Mouse (Mus musculus) CD4-positive, CD25-positive, alpha-beta regulatory T cell, adult 4 months (primary cell): ENCODE measurements around the gene Aip. TPM values are rescaled to one million over a fixed set of nuclear protein-coding genes. Genes with fewer than 3 reads are reported as not detected.

Experiments used
- polyA plus RNA-seq, 2 experiments: library from polyadenylated mRNA; unstranded; fragments of 100-300 nt; shearing (Covaris generic); gene quantifications; one replicate each; pipeline ENCODE4 v1.2.1; 2017

Aip gene
- polyA plus RNA-seq, 2 experiments from 2014 or later, result 179 to 208 TPM

Other genes starting within 250 kb of the Aip start
- 100 to 1,000 TPM in 1 of 2 experiments, 10 to 100 TPM in 1; 51.3 to 100 TPM for gene Tcirg1, start 218.7 kb downstream of the Aip start, polyA plus RNA-seq
- 100 to 1,000 TPM; 219 to 234 TPM for gene Ndufs8, start 213.1 kb downstream of the Aip start, polyA plus RNA-seq
- under 1 TPM in 1 of 2 experiments, not detected in 1; 0.85 TPM for gene Aldh3b1, start 196.1 kb downstream of the Aip start, polyA plus RNA-seq
- 10 to 100 TPM; 20.8 to 54.2 TPM for gene Unc93b1, start 190.7 kb downstream of the Aip start, polyA plus RNA-seq
- gene Aldh3b3, start 167.2 kb downstream of the Aip start, polyA plus RNA-seq, result not detected
- gene Aldh3b2, start 153.5 kb downstream of the Aip start, polyA plus RNA-seq, result not detected
- gene Acy3, start 139.3 kb downstream of the Aip start, polyA plus RNA-seq, result 1 to 10 TPM in 1 of 2 experiments, not detected in 1; 1.5 TPM
- not detected for gene Tbx10, start 133.1 kb downstream of the Aip start, polyA plus RNA-seq
- gene Nudt8, start 125.3 kb downstream of the Aip start, polyA plus RNA-seq, result 10 to 100 TPM; 10.7 to 15.2 TPM
- under 1 TPM; 0.78 to 0.96 TPM for gene Gm49405, start 125.2 kb downstream of the Aip start, polyA plus RNA-seq
- 1 to 10 TPM; 1.1 to 2.1 TPM for gene Doc2g, start 122.5 kb downstream of the Aip start, polyA plus RNA-seq
- gene Ndufv1, start 113.1 kb downstream of the Aip start, polyA plus RNA-seq, result 100 to 1,000 TPM; 109 to 164 TPM
- gene Gstp1, start 87.9 kb downstream of the Aip start, polyA plus RNA-seq, result 100 to 1,000 TPM; 543 to 655 TPM
- gene Gstp2, start 79.8 kb downstream of the Aip start, polyA plus RNA-seq, result 1 to 10 TPM; 4.2 to 5.3 TPM
- 100 to 1,000 TPM; 158 to 206 TPM for gene Gstp3, start 66.3 kb downstream of the Aip start, polyA plus RNA-seq
- gene Cabp2, start 44.3 kb downstream of the Aip start, polyA plus RNA-seq, result not detected
- gene Cdk2ap2, start 28.7 kb downstream of the Aip start, polyA plus RNA-seq, result 100 to 1,000 TPM; 328 to 403 TPM
- 100 to 1,000 TPM in 1 of 2 experiments, 10 to 100 TPM in 1; 98.7 to 113 TPM for gene Pitpnm1, start 25.9 kb downstream of the Aip start, polyA plus RNA-seq
- under 1 TPM in 1 of 2 experiments, not detected in 1; 0.29 TPM for gene Gpr152, start 13.9 kb upstream of the Aip start, polyA plus RNA-seq
- under 1 TPM; 0.79 to 0.92 TPM for gene Cabp4, start 18.2 kb upstream of the Aip start, polyA plus RNA-seq
- 100 to 1,000 TPM; 236 to 310 TPM for gene Coro1b, start 22.8 kb upstream of the Aip start, polyA plus RNA-seq
- 100 to 1,000 TPM; 836 to 870 TPM for gene Ptprcap, start 27.7 kb upstream of the Aip start, polyA plus RNA-seq
- gene Rps6kb2, start 37.5 kb upstream of the Aip start, polyA plus RNA-seq, result 10 to 100 TPM; 31.7 to 39.0 TPM
- 10 to 100 TPM in 1 of 2 experiments, 1 to 10 TPM in 1; 9.4 to 11.9 TPM for gene Carns1, start 49.6 kb upstream of the Aip start, polyA plus RNA-seq
- gene Tbc1d10c, start 65.4 kb upstream of the Aip start, polyA plus RNA-seq, result 100 to 1,000 TPM; 594 to 924 TPM
- gene Ppp1ca, start 66.2 kb upstream of the Aip start, polyA plus RNA-seq, result 100 to 1,000 TPM; 835 to 936 TPM
- 10 to 100 TPM; 63.6 to 83.6 TPM for gene Rad9a, start 75.8 kb upstream of the Aip start, polyA plus RNA-seq
- 10 to 100 TPM; 35.0 to 46.5 TPM for gene Clcf1, start 88.4 kb upstream of the Aip start, polyA plus RNA-seq
- gene AC109138.7, start 88.5 kb upstream of the Aip start, polyA plus RNA-seq, result not detected
- 100 to 1,000 TPM; 117 to 127 TPM for gene Pold4, start 106.0 kb upstream of the Aip start, polyA plus RNA-seq
- 10 to 100 TPM in 1 of 2 experiments, 1 to 10 TPM in 1; 8.1 to 15.9 TPM for gene Ssh3, start 143.3 kb upstream of the Aip start, polyA plus RNA-seq
- 1 to 10 TPM; 2.4 to 2.5 TPM for gene Ankrd13d, start 157.3 kb upstream of the Aip start, polyA plus RNA-seq
- 100 to 1,000 TPM in 1 of 2 experiments, 10 to 100 TPM in 1; 93.7 to 101 TPM for gene Grk2, start 180.4 kb upstream of the Aip start, polyA plus RNA-seq